Mouse (Mus musculus): ENCODE measurements around the gene Nr5a2. TPM values are rescaled to one million over a fixed set of nuclear protein-coding genes. Genes with fewer than 3 reads are reported as not detected.

Nr5a2 gene
- polyA plus RNA-seq (2021; fragmentation: Nextera tagmentation): not detected in 2 replicates
- long read RNA-seq, experiment 1: 0 reads
- long read RNA-seq, experiment 2: 0 reads

DNA sequence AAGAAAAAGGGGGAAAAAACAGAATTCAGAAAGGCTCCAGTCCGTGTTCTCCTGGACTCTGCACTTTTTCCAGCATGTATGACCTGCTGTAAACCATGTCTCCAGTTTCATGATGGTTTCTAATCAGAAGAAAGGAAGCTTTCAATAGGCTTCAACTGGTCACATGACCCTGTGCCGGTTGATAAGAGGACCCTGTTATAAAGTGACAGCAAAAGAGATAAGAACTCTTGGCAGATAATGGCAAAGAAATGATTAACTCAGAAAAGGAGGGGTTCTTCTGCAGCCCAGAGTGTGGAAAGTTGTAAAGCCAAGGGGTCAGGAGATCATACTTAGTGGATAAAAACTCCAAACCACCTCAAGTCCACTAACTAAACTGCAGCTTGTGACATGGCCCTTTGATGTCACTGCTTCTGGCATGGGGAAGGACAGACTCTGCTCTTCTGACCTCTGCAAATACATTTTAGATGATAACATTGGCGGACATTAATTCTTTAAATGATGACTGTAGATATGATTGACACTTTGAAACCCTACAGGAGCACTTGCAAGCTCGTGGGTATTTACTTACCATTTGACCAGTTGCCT is at the start of gene Nr5a2:
Gene Nr5a2, minus strand, starts transcription at position 21 of the 585 bp plus-strand sequence.

